Mouse (Mus musculus): ENCODE measurements around the gene Gucy1b2.

- TF ChIP-seq CTCF (IDR thresholded peaks at IDR 0.05; ENCODE audit: borderline replicate concordance, control insufficient read depth, extremely low read depth, insufficient read depth, low read length, poor library complexity): no peak
- no peak for TF ChIP-seq POLR2A (IDR thresholded peaks at IDR 0.05; ENCODE audit: control insufficient read depth, extremely low read depth, insufficient read depth, low read length, poor library complexity)
These were observed 66.2 kb downstream of the Gucy1b2 start for GRCm38 (mm10) chr14:62389729-62390536.
